Mouse (Mus musculus) liver, embryonic 12.5 days (tissue): ENCODE measurements at regions not wholly inside any gene's neighbourhood (a gene's known extent, or its start where the extent isn't known, plus 50 kb on each side); places are given as distances from the start of the nearest gene placed in this dataset.

Experiments used
- ATAC-seq: fragments of 200-750 bp; cut with Nextera tagmentation; 2 replicates; pipeline ENCODE4 v1.8.0; 2017; ENCODE audit warnings: moderate number of reproducible peaks, mild to moderate bottlenecking, moderate library complexity
- H3K27ac ChIP-seq: fragments of 300-500 bp; sonication (generic); 2 replicates; pipeline ENCODE4 v1.5.1; 2016; ENCODE audit warnings: mild to moderate bottlenecking
- H3K27me3 ChIP-seq: fragments of 300-500 bp; sonication (generic); replicated peaks from 2 replicates; pipeline ENCODE4 v1.6.1; 2016; ENCODE audit warnings: mild to moderate bottlenecking, moderate library complexity
- H3K36me3 ChIP-seq: fragments of 300-500 bp; sonication (generic); 2 replicates; pipeline ENCODE4 v1.6.1; 2016; ENCODE audit warnings: mild to moderate bottlenecking, moderate library complexity
- H3K4me1 ChIP-seq: fragments of 300-500 bp; sonication (generic); 2 replicates; pipeline ENCODE4 v1.6.1; 2016
- H3K4me2 ChIP-seq: fragments of 300-500 bp; sonication (generic); 2 replicates; pipeline ENCODE4 v1.6.1; 2016; ENCODE audit warnings: mild to moderate bottlenecking, moderate library complexity
- H3K4me3 ChIP-seq: fragments of 300-500 bp; sonication (generic); 2 replicates; pipeline ENCODE4 v1.5.1; 2016; ENCODE audit warnings: mild to moderate bottlenecking, moderate library complexity
- H3K9ac ChIP-seq: fragments of 300-500 bp; sonication (generic); 2 replicates; pipeline ENCODE4 v1.6.1; 2016; ENCODE audit warnings: mild to moderate bottlenecking, moderate library complexity
- H3K9me3 ChIP-seq: fragments of 300-500 bp; sonication (generic); replicated peaks from 2 replicates; pipeline ENCODE4 v1.6.1; 2016; ENCODE audit warnings: mild to moderate bottlenecking, moderate library complexity
- WGBS: fragments of 180-500 bp; shearing (Covaris S2); methylation state at CpG from one replicate; pipeline ENCODE4 v1.1.7; 2016; ENCODE audit not compliant: insufficient replicate concordance; 5-methylcytosine and 5-hydroxymethylcytosine counted together

DNA sequence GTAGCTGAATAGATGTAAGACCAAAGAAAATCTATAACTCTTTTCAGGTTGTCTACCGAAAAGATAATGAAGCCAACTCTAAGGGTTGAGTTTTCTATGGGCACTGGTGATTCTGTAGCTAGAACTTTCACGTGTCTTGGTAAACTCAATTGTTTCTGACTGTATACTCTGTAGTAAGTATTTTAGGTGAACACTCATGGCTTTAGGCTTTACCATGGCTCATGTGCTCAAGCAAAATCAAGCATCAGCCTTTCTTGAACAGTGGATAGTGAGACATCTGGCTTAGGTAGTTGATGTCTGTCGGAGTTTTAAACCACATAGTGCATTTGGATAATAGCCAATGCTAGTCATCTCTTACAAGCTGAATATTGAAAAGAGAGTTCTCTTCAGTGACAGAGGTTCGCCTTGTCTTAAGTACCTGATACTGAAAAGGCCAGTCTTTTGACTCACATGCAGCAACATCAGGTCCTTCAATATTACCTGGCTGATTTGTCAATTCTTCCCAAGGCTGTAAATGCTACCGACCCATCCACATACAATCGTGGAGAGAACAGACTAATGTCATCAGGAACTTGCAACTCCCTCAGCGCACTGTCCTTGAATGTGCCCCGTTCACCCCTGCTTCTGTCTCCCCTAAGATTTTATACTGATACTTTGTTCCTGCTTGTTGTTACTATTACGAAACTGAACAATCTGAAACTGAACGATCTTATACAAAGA is 57.1 kb upstream of the Gpc5 start:
- H3K36me3 ChIP-seq = no peaks in the 10 kb centered on the region
- H3K27me3 ChIP-seq = no peaks in the 10 kb centered on the region
- no peak overlapping the region for H3K27ac ChIP-seq
- H3K4me1 ChIP-seq = peaks cover 1% of the 10 kb centered on the region; the same call in 1 of the 2 replicates
- WGBS = 79% methylated on average over 10 of the region's 10 CpGs
- H3K9ac ChIP-seq = no peak overlapping the region
- no peak overlapping the region for H3K4me2 ChIP-seq
- ATAC-seq = no peak
- H3K4me3 ChIP-seq = no peak overlapping the region
- no peaks in the 10 kb centered on the region for H3K9me3 ChIP-seq

DNA sequence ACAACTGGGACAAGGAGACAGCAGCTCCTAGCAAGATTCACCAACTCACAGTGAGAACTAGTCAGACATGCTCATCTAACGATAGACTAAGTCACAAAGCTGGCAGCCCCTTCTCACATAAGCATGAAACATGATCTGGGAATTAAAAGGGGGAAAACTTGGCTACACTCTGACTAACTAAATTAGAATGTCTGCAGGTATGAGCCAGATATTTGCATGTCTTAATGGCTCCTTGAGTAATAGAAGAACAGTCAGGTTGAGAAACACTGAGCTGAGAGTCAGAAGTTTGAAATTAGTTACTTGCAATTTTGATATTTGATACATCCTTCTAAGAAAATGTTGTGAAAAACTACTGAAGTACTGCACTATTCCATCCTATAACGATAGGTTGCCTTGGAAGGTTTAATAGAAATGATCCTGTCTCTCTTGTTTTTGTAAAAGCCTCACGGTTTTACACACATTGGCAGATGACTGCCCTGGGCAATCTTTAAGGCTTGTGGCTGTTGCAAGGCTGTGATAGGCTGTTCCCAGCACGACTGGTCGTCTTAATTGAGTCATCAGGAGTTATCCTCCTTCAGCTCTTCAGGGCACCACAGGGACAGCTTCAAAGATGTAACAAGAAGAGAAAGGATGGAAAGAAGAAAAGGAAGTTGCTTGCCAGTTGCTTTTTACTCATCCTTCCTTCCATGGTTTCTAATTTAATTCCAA is 54.8 kb upstream of the Gpc5 start:
- Histone ChIP-seq H3K9ac (no peak overlapping the region), H3K36me3 (no peaks in the 10 kb centered on the region), H3K4me1 (peaks cover 7% of the 10 kb centered on the region), H3K4me2 (no peak overlapping the region), H3K9me3 (no peaks in the 10 kb centered on the region), H3K27ac (no peak overlapping the region), H3K4me3 (no peak overlapping the region), H3K27me3 (no peaks in the 10 kb centered on the region)
- 58% methylated on average over 5 of the region's 5 CpGs for WGBS
- ATAC-seq = no peak

DNA sequence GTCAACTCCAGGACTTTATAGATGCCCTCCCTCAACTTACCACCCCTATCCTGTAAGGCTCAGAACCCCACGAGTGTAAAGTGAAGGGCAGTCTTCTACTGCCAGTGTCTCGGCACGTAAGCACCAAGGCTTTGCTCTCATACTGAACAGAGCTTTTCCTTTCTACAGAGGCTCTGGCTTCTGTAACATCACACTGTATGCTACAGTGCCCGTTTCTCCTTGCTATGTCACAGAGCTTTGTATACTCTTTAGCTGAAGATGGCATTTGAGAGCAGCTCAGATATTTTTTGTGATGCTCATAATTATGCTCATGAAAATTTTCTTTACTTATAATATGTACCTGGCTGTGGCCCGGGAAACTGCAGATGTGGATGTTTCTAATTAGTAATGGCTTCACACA is 53.2 kb upstream of the Gpc5 start:
- peaks cover 18% of the 10 kb centered on the region for H3K4me1 ChIP-seq
- no peaks in the 10 kb centered on the region for H3K9me3 ChIP-seq
- no peak overlapping the region for H3K9ac ChIP-seq
- no peaks in the 10 kb centered on the region for H3K27me3 ChIP-seq
- no peak overlapping the region for H3K4me2 ChIP-seq
- no peak overlapping the region for H3K4me3 ChIP-seq
- peaks cover 12% of the 10 kb centered on the region for H3K36me3 ChIP-seq
- ATAC-seq = no peak
- no peak overlapping the region for H3K27ac ChIP-seq
- 71% methylated on average over 5 of the region's 5 CpGs for WGBS

DNA sequence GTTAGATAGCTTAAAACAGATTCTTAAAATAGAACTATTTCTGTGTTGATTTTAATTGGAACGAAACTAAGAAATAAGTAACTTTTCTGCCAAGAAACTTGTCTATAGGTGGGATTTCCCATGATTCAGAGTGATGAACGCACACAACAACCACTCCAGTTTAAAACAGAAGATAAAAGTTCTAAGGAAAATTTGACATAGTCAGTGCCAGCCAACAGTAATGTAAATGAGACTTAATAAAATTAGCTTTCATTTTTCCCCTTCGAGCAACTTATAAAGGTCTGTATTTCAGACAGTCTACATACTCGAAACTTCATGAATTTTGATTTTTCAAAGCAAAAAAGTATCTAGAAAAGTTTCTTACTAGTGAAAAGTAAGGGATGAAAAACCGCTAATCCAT is 52.5 kb upstream of the Gpc5 start:
- Histone ChIP-seq H3K9ac (peak overlapping the region; percentile 97; the same call in 1 of the 2 replicates), H3K4me3 (no peak overlapping the region), H3K27ac (no peak overlapping the region), H3K4me1 (peaks cover 26% of the 10 kb centered on the region), H3K36me3 (peaks cover 19% of the 10 kb centered on the region), H3K4me2 (peak overlapping the region; percentile 96; the same call in 1 of the 2 replicates), H3K27me3 (no peaks in the 10 kb centered on the region), H3K9me3 (no peaks in the 10 kb centered on the region)
- ATAC-seq = no peak
- 66% methylated on average over 5 of the region's 5 CpGs for WGBS

DNA sequence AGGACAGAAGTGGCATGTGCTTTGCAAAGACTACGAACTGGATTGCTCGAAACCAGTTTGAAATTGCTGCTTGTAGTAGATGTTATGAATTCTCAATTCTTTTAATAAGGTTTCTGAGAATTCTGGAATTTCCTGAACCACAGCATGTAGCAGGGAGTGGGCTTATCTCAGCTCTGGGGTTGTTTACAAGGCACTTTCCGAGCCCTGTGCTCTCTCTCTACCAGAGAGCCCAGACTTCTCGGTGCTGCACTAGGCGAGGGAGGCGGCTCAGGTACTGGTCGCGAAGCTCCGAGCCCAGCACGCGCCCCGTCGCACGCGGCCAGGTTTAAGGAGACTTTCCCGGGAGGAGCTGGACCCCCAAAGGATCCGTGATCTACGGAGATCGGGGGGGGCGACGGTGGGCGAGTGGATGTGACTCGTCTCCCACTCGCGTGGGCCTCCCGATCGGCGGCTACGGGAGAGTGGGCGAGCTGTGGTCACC is 51.9 kb upstream of the Gpc5 start:
- H3K27me3 ChIP-seq = no peaks in the 10 kb centered on the region
- H3K36me3 ChIP-seq = peaks cover 25% of the 10 kb centered on the region
- H3K4me2 ChIP-seq = peak overlapping the region; percentile 96
- peak; percentile 60 for ATAC-seq
- WGBS = 1% methylated on average over 30 of the region's 30 CpGs
- H3K9ac ChIP-seq = peak overlapping the region; percentile 97
- H3K9me3 ChIP-seq = no peaks in the 10 kb centered on the region
- peaks cover 28% of the 10 kb centered on the region for H3K4me1 ChIP-seq
- H3K27ac ChIP-seq = peak overlapping the region; percentile 90
- peak overlapping the region; percentile 88 for H3K4me3 ChIP-seq

DNA sequence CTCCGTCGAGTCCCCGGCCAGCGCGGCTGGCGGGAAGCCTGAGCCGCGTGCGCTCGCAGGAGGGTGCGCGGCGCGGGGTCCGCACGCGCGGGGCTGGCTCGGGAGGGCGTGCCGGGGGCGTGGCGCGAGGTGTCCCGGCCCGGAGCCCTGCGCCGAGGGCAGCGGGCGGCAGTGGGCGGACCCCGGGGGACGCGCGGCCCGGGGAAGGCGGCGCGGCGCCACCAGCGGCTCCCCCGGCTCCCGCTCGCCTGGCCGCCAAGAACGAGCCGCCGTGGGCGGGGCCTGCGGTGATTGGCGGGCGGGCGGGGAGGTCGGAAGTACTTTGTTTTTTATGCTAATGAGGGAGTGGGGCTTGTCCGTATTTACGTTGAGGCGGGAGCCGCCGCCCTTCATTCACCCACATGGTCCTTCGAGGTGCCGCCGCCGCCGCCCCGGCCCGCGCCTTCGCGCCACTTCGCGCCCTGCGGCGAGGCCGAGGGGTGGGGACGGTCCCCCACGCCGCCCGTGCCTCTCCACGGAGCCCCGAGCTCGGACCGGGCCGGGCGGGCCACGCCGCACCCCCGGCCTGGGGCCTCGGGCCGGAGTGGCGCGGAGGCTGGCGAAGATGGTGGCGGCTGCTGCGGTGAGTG is 51.3 kb upstream of the Gpc5 start:
- H3K4me2 ChIP-seq = peak overlapping the region; percentile 96
- H3K9me3 ChIP-seq = no peaks in the 10 kb centered on the region
- peaks cover 31% of the 10 kb centered on the region for H3K36me3 ChIP-seq
- peaks cover 28% of the 10 kb centered on the region for H3K4me1 ChIP-seq
- H3K27me3 ChIP-seq = no peaks in the 10 kb centered on the region
- under 1% methylated on average over 90 of the region's 94 CpGs for WGBS
- ATAC-seq = peak; percentile 88
- peak overlapping the region; percentile 97 for H3K9ac ChIP-seq
- peak overlapping the region; percentile 88 for H3K4me3 ChIP-seq
- H3K27ac ChIP-seq = peak overlapping the region; percentile 94

DNA sequence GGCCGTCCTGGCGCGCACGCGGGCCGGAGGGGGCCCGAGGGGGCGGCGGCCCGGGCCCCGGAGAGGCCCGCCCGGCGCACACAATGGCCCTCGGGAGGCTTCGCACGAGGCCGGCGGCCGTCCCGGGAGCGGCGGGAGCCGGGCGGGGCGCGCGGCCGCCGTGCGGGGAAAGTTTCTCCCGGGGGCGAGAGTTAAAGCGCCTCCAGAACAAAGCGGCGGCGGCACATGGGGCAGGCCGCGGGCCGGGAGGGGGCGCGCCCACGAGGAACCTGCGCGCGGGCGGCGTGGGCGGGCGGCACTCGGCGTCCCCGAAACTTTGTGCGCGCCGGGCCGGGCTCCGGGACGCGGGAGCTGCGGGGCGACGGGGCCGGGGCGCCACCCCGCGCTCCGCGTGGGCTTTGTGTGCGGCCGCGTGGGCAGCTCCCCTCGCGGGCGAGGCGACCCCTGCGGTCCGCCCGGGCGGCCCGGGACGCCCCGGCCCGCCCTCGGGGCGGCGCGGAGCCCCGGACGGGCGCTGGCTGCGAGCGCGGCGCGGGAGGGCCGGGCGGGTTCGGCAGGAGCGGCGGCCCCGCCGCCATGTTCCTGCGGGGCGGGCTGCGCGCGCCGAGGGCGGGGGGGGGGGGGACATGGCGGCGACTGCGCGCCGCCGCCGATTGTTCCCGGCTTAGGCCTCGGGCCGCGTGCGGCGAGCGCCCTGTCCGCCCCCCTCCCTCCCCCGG is 50.5 kb upstream of the Gpc5 start:
- no peaks in the 10 kb centered on the region for H3K27me3 ChIP-seq
- under 1% methylated on average over 40 of the region's 126 CpGs for WGBS
- peak overlapping the region; percentile 97 for H3K9ac ChIP-seq
- H3K4me3 ChIP-seq = peak overlapping the region; percentile 88
- peaks cover 28% of the 10 kb centered on the region for H3K4me1 ChIP-seq
- peak overlapping the region; percentile 96 for H3K4me2 ChIP-seq
- H3K27ac ChIP-seq = peak overlapping the region; percentile 94
- peak; percentile 39 for ATAC-seq
- no peaks in the 10 kb centered on the region for H3K9me3 ChIP-seq
- peaks cover 39% of the 10 kb centered on the region for H3K36me3 ChIP-seq

DNA sequence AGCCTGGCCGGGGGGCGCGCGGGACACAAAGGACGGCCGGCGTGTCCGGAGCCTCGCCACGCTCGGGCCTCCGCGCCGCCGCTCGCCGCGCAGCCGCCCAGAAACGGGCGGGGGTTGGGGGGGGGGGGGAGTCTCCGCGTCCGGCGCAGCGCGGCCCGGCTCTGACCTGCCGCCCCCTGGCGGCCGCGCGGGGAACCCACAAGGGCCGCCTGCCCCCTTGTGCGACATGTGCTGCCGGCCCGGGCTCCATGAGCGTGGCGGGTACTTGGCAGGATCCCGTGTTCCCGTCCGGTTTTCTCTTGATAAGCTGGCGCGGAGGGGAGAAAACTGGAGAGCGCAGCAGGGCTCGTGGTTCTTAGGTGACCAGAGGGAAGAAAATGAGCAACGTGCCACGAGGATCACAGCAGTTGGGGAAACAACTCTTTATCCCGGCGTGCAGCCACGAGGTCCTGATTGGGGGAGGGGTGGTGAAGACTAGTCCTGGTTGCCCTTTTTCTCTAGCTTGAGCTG is 49.9 kb upstream of the Gpc5 start:
- Histone ChIP-seq H3K4me2 (peak overlapping the region; percentile 96), H3K36me3 (peaks cover 45% of the 10 kb centered on the region), H3K27me3 (no peaks in the 10 kb centered on the region), H3K9ac (peak overlapping the region; percentile 97), H3K4me3 (peak overlapping the region; percentile 88), H3K9me3 (no peaks in the 10 kb centered on the region), H3K27ac (peak overlapping the region; percentile 94), H3K4me1 (peaks cover 28% of the 10 kb centered on the region)
- WGBS = under 1% methylated on average over 17 of the region's 51 CpGs
- ATAC-seq = peak; percentile 76
